Mouse (Mus musculus) ES-Bruce4 (cell line): ENCODE measurements around the gene Mrps26.

Experiments used
- CTCF ChIP-seq: IDR thresholded peaks from one replicate; pipeline ENCODE4 v1.8.1; 2011; ENCODE audit warnings: low read depth, low read length
- EP300 ChIP-seq: IDR thresholded peaks from 2 replicates; pipeline ENCODE4 v1.6.1; 2011; ENCODE audit warnings: low read depth, low read length; ENCODE audit not compliant: insufficient read depth
- POLR2A ChIP-seq: IDR thresholded peaks from one replicate; pipeline ENCODE4 v1.8.1; 2011; ENCODE audit warnings: low read length; ENCODE audit not compliant: insufficient read depth

GRCm38 (mm10) chr2:130563212-130564055, at the start of gene Mrps26:
- TF ChIP-seq POLR2A (peak; percentile 64), CTCF (peak; percentile 35), EP300 (no peak)
